Mouse (Mus musculus) urinary bladder, postnatal 25 days (tissue): ENCODE measurements at regions not wholly inside any gene's neighbourhood (a gene's known extent, or its start where the extent isn't known, plus 50 kb on each side); places are given as distances from the start of the nearest gene placed in this dataset.

Source experiments
- DNase-seq: peaks from one replicate; pipeline ENCODE4 v3.0.0; 2022; ENCODE audit warnings: low spot score

DNA sequence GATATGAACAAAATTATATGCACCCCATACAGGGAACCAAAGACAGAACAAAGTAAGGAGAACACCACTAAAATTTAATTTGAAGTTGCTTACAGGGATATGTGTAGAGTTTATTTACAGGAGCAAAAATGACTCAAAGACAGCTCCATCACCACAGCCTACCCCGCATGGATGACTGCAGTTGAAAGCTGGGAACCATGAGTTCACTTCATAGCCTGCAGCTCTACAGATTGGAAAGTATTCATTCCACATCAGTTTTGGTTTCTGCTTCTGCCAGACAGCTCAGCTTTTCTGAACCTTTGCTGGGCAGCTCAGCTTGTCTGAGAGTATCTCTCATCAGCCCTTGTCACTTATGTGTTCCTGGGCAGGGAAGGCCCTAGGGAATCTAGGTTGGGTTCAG, 160.6 kb upstream of the Sema3d start:
- DNase-seq, result no peak

DNA sequence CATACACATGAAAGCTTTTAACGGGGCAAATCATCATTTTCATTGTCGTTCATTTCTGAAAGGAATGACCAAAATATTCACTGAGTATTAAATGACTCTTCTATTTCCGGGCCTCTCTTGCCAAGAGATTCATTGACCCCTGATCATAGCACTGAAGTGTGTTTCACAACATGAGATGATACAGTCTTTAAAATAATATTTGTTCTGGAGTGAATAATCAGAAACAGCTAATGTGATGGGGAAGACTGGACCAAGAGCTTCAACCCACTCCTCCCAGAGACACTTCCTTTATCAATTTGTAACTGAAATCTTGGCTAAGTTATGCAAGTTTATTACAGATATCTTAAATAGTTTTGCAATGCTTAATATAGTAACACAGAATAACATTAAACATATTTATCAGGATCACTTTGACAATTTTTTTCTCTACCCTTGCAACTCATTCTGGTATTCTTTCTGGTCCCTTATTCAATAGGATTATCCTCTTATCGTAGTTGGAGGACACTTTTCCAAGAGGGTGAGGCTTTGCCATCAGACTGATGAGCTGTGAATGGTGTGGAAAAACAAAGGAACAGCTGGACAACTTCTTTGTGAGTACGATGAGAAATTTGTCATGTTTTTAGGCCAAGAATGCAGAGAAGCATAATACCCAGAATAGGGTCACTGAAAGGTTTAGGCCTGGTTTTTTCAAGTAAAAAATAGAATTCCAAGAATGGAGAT, 149.6 kb upstream of the Sema3d start:
- no peak for DNase-seq

DNA sequence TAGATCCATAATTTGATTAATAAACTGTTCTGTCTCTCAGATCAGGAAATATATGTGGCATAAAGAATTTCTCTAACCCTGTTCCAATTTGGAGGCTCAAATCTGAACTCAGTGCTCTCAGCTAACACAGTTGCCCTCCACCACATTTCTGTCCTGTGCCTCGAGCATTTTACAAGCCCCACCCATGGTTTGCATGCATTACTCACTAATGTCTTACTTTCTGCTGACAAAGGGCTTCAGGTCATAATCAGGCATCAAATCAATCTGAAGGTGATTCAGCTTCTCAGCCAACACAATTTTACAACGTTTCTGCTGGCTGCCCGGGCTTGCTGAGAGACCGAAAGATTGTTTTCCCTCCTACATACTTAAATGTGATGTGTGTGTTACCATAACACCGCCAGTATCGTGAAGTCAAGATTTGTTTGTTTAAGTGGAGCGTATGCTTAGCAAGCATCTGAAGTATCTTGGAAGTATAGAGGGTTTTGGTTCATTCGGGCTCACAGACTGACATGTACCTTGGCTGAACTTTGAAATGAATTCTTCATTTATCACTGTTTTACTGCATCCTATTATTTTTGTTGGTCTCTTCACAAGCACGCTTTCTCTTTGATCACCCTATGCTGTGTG, 139.9 kb upstream of the Sema3d start:
- DNase-seq, result peak; percentile 16

DNA sequence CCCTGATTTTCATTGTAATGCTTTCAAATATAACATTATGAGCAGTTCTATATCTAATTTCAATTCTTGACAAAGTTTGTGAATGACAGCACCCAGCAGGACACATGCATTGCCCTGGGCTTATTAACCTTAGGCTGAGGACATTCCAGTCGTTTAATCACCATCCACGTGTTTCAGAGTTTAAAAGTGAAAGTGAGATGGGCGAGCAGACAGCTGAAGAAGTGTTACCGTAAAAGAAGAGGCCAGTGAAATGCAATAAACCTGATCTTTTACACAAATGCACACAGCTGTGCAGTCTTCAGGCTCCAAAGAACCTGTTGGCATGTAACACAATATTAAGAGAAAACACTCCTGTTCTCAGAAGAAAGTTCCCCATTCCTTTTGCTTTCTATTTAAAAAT, 89.5 kb upstream of the Sema3d start:
- DNase-seq, result no peak

DNA sequence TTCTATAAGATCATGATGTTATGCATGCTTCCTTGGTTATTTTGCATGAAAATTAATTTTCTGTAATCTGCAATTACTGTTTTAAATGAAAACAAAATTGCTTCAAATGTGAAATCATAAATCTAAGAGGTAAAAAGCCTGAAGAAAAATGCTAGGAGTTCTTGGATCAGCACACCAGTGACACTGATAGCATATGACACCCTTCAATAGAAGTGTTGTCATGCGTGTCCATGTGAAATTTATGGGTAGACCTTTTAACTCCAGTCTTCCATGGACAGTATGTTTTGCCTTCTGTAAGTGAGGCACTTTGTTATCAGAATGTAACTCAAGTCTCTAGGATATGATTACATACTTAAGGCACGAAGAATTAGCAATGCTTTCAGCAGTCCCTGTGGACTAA, 85.9 kb upstream of the Sema3d start:
- DNase-seq, result no peak

DNA sequence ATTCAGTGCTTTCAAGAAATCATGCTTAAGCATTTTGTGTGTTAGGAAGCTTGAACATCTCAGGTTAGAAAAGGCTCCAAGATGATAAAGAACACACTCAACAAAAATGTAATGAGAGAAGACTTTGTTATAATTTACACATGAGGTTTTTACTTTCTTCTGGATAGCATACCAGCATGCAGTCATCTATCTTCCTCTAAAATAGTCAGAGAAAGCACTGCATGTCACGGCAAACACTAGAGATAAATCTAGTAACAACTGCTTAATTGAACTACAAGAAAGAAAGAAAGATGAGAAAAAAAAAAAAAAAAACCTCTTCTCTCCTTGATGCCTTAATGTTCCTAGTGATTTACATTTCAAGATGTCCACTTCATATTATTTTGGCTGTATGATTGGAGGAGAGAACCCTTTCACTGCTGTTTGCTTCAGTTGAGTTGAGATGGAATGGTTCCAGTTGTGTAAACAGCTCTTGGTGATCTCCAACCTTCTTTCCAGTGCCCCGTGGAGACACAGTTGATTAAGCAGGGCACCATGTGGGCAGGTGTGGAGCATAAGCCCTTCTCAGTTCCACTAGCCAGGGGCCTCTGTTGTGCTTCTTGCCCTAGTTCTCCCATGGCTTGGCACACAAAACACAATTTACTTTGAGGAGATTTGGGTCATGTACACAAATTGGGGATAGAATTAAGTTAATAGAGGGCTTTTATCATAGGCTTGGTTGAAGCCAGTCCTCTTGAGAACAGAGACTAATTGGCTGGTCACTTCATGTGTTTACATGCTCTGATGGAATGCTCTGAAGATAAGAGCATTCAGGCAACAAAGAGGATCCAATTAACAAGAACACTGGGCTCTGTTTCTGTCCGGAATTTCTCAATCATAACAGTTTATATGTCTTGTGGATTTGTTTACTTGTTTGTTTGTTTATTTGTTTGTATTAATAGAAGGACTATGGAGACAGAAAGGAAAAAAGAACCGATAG, 81.1 kb upstream of the Sema3d start:
- DNase-seq, result no peak

DNA sequence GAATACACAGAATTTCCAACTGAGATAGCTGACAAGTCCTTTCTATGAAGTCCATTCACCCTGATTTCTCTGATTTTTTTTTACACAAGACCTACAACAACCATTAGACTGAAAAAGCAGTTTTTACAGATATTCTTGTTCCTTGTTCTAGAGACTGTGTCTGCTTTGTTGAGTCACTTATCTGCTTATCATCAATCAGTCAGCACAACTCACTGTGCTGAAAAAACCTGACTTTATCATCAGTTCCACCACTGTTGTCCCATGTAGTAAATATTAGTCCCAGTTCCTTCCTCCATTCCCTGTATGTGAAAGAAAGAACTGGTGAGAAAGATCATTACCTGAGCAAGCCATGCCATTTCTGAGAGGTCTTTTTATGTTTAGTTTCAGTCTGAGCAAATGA, 73.8 kb upstream of the Sema3d start:
- DNase-seq, result no peak

DNA sequence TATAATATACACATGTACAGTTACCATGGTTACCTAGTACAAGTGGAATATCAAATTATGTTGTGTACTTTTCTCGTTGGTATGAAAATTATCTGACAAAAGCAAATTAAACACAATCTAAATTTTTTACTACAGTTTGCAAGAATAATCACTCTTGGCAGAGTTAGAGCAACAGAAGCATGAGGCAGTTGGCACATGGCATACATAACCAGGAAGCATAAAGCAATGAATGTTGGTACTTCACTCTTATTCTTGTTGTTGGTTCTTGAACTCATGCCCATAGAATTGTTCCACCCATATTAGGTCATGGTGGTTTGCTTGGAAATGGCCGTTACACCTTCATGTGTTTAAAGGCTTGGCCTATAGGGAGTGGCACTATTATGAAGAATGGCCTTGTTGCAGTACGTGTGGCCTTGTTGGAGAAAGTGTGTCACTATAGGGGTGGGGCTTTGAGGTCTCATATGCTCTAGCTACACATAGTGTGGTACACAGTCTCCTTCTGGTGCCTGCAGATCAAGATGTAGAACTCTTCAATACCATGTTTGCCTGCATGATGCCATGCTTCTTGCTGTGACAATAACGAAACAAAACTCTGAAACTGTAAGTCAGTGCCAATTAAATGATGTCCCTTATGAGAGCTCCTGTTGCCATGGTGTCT, 50.4 kb upstream of the Sema3d start:
- DNase-seq, result no peak
